Mouse (Mus musculus) layer of hippocampus, postnatal 10 days (tissue): ENCODE results near the gene Kcng1. TPM values are rescaled to one million over a fixed set of nuclear protein-coding genes. Genes with fewer than 3 reads are reported as not detected.

Experiments used
- DNase-seq, 2 experiments: peaks; one replicate each; pipeline ENCODE4 v3.0.0; 2021; ENCODE audit warnings: low spot score in 2 of 2
- long read RNA-seq: library from polyadenylated mRNA; stranded (forward); transcript quantifications from one replicate; pipeline ENCODE4 v2.0.0, GENCODE M21; 2023
- total RNA-seq, 2 experiments: library from RNA; stranded (reverse); gene quantifications; 2 replicates each; pipeline ENCODE4 v1.2.3; 2021

Kcng1 gene
- total RNA-seq, result 10 to 100 TPM; 45.5 to 46.8 TPM
- long read RNA-seq, full-length matches to known transcripts, result 8 of 25 reads
- long read RNA-seq, partial matches to known transcripts, result 2 of 25 reads
- long read RNA-seq, other reads (novel, unspliced or antisense), result 15 of 25 reads

DNA sequence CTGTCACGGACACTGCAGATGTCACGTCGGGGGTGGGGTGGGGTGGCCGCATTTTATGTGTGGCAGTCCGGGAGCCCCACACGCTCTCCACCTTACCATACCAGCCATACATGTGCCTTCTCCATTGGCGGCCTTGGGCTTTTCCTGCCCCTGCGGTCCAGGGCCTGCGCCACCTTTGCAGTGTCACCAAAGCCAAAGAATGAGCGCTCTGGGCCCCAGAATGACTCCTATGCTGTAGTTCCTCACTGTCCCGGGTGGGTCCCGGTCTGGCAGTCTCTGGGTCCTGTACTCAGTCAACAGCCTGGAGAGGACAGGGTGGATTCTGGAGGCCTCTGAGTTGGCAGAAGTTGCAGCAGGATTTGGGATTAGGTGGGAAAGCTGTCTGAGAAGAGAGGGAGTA lies at the start of gene Kcng1:
TSS of gene Kcng1 (minus strand) at position 155 of the 400 bp plus-strand sequence.
- no peak for DNase-seq

DNA sequence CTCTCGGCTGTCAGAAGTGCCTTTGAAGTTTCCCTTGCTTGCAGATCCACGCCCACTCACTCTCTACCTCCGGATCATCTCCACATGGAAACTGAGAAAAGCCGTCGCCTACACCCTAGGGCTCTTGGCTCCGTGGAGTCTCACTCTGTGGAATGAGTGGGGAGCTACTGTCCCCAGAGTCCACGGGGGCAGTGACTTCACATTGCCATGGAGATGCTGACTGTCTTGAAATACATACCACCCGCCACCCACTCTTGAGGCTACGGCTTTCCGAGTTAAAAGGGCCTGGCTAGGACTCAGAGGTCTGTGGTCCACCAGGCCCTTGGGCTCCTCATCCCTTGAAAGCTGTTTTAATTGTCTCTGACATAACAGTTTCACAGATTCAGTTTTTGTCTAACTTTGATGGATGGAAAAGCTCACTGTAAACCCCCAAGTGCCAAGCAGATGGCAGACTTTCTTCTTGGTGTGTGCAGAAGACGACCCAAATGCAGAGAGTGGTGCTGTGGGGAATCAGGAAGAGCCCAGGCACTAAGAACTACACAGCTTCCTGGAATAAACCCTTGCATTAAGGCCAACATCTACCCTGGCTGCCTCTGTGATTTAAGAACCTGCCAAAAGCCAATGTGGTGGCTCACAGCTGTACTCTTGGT lies 49.0 kb upstream of the Kcng1 start:
- no peak for DNase-seq

DNA sequence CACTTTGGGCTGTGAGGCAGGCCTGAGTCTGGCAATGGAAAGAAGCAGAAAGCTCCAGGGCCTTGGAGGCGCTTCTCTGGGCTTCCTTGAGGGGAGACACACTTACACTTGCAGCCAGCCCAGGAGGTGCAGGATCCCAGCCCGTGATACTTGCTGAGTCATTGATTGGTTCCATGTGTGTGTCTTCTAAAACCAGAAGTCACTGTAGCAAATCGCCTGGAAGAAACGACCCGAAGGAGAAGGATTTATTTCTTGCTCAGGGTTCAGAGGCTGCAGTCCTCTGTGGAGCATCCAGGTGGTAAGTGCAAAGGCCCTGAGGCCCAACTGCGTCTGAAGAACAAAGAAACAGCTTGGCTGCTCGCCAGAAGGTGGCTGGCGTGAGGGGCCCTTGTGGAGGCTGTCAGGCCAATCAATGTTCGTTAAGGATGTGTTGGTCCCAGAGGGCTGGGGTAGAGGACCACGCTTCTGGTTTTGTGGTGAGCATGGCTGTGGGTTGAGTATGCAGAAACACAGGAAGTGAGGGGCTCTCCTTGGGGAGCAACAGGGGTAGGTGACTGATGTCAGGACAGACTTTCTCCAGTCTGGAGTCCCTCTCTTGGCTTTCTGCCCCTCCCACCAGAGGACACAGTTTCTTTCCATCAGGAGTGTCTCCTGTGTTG lies 40.3 kb upstream of the Kcng1 start:
- no peak for DNase-seq

DNA sequence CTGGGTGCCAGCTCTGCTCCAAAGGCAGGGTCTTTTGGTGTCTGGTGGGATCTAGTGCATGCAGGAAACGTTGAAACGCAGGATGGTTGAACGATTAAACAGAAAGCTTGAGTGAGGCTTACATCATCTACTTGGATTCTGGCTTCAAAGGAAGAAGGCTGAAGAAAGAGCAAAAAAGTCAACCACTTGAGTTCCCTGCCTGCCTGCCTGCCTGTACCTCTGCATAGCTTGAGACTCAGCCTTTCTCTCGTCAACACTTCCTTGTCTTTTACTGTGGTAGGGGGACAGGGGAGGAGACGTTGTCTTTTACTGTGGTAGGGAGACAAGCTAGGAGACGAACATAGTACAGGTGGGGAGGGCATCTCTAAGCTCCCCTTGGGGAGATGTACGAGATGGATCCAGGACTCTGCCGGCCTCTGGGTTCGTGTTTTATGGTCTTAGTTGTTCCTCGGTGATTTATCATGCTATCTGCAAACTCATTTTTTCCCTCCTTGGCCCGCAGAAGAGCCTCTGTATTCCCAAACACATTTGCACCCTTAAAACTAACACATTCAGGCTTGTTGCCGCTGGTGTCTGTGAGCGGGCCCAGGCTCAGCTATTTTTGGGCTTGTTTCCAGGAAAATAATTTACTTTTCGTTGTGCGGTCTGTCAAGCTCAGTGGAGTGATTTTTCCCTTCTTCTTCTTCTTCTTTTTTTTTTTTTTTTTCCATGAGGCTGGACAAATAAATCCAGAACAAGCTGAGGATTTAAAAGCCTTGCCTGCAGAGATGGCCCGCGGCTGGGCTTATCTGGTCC lies 39.0 kb upstream of the Kcng1 start:
- no peak for DNase-seq

DNA sequence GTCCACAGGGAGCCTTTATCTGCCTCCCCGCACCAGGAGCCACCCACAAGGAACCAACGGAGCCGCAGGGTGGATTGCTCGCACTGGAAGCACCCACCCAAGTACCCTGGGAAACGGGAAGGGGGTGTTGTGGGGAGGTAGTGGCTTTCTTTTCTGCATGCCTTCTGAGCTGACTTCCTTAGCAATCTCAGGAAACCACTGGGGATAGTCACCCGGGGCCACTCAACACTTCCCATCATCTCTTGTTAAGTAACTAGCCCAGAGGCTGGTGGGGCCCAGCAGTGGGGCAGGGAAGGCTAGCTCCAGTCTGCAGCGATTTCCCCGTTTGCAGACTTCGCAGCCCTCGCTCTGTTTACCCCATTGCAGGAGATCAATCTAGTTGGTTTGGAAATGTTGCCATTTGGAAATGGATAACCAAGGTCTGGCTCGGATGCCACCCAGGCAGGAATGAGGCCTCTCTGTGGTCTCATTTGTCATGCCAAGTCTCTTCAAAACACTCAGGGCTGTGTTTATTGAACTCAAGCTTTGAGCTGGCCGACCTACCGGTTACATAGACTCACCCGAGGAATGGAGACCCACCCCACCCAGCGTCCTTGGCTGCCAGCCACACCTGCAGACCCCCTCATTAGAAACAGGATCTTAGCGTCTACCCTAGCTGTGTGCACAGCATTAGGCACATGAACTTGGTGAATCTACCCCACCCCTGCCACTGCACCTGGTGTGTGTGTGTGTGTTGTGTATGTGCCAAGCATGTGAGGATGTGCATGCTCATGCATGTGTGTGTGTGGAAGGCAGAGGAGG lies 33.3 kb upstream of the Kcng1 start:
- no peak for DNase-seq

DNA sequence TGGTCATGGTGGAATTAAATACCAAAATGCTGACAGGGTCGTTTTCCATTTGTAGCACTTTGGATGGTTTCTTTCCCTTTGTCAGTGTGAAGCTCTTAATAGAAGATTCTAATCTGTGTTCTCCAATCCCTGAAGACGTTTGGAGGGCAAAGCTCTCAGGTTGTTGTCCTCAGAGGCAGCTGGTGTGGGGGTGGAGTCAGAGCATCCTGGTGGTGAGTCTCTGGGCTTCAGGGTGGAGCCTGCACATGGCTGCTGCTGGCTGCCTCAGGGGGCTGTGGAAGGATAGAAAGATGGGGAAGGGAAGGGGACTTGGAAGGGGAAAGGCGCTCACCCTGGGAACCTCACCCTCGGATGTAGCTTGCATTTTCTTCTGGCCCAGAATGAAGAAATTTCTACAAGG lies 31.0 kb upstream of the Kcng1 start:
- DNase-seq, result no peak

DNA sequence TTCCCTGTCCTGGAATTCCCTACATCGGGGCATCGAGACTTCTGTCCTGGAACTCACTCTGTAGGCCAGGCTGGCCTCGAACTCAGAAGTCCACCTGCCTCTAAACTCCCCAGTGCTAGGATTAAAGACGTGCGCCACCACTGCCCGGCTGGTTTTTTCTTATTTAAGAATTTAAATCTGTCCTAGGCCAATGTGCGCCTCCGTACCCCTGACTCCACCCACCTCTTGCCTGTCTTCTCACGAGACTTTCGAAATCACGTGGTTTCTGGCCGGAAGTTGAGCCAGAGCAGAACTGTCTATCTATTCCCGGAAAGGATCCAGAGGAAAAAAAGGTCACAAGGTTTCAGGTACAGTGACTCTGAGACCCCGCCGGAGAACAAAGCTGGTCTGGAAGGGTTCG lies 29.5 kb upstream of the Kcng1 start:
- no peak for DNase-seq

DNA sequence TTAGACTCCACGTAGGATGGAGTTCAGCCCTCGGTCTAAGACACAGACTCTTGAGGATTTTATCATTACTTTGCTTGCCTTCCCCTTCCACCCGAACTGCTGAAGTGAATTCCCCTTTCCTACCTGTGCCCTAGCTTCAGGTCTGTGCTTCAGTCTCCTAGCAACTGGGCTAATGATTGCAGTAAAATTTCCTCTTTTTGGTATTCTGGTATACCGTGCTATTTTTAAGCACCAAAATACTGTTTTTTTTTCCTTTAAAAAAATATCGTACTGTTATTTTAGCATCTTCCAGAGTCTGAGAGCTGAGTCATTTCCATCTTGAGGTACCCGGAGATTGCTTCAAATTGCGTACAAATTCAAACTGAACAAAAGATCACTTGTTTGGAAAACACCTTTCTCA lies 27.4 kb upstream of the Kcng1 start:
- DNase-seq, result no peak

DNA sequence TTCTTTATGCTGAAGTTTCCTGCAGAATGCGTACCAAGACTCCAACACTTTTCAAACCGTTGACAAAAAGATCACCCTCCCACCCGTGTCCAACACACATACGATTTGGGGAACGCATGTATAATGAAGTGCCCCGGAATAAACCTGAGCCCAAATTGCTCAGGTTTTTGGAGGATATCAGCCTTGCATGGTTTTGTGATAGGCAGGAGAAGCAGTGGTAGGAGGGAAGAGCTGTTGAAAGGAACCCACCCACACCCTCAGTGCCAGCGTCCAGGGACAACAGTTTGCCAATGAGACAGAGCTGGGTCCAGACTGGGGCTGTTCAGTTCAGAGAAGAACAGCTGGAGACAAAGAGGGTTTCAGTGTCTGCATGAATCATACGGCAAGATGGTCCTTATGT lies 18.1 kb upstream of the Kcng1 start:
- DNase-seq, result no peak

DNA sequence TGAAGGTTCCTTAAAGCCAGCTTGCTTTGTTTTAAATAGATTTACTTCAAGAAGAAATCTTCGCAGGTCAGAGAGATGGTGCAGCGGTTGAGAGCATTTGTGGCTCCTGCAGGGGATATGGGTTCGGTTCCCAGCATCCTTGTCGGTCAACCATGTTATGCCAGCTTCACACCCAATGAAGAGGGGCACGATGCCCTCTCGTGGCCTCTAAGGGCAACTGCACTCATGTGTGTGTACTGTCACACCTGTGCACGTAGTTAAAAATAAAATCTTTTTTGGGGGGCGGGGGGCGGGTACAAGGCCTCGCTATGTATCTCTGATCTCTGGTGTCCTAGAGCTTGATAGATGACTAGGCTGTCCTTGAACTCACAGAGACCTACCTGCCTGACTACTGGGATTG lies 15.0 kb upstream of the Kcng1 start:
- no peak for DNase-seq

DNA sequence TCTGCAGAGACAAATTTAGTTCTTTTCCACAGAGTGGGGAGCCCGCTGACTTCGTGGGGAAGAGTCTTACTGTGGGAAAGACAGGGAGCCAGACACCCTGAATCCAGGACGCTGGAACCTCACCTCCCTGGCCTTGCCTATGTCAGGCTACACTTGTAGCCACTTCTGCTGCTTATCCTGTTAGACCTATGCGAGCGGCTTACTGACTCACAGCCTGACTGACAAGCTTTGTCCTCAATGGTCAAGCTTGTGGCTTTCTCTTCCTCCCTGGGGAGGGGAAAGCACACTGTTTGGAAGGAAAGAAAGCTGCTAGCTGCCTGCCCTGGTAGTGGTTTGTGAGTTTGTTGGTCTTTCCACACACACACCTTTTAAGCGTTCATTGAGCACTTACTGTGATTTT lies 11.0 kb upstream of the Kcng1 start:
- no peak for DNase-seq

DNA sequence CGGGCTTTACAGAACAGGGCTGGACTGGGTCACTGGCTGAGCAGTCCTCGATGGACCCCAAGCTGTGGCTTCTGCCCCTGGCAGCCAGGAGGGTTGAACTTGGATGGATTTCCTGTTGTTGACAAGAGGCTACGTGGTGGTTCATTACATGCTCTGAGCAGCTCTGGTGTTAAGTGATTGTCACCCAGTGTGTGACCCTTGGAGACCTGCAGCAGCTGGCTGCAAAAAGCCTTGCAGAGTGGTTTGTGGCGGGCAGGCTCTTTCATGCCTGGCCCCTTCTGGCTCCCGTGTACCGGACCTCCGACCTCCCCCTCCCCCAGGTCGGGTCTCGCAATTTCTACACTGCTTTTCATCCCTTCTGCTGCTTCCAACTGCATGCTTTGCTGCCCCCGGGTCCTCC lies 10.5 kb upstream of the Kcng1 start:
- DNase-seq, result no peak

DNA sequence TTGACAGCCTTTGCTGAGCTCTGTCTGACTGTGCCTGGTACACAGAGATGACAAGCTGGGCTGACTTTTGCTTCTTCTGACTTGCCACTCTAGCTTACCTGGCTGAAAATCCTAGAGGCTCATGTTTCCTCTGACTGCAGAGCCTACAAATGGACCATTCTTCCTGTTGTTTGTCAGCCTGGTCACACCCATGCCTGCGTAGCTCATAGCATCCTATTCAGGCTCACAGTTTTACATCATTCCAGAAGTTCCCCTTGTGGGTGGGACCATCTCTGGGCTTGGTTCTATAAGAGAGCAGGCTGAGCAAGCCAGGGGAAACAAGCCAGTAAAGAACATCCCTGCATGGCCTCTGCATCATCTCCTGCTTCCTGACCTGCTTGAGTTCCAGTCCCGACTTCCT lies 8.3 kb upstream of the Kcng1 start:
- no peak for DNase-seq

DNA sequence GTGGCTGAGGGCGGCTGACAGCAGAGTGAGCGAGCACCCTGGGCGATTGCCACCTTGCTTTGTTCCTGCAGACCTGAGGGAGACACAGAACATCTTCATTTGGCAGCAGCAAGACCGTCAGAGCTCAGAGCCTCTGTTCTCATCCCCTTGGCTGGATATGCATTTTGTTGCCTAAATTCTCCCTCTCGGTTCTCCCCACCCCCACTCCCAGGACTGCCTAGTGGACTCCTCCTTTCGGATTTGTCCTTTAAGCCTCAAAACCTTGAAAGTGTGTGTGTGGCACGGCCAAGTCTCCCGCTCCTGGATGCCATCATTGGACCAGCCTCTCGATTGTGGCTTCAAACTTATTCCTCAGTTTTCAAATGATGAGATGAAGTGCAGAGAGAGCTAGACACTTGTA lies 7.5 kb upstream of the Kcng1 start:
- no peak for DNase-seq

DNA sequence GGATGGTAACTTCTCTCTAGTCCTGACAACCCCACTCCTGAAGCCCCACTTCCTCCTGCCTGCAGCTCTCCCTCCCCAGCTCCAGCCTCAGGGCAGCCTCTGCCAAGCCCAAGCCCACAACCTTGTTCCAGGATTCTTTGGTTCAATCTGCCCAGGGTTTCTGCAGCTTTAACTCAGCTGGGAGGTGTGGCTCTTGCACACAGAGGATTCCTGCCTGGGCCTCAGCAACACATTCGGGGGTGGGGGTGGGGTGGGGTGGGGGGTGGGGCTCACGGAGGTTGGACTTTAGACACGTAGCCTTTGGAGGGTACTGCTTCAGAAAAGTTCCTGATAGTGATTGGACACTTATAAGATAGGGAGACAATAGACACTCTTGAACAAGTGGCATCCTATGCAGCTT lies 5.5 kb upstream of the Kcng1 start:
- no peak for DNase-seq

DNA sequence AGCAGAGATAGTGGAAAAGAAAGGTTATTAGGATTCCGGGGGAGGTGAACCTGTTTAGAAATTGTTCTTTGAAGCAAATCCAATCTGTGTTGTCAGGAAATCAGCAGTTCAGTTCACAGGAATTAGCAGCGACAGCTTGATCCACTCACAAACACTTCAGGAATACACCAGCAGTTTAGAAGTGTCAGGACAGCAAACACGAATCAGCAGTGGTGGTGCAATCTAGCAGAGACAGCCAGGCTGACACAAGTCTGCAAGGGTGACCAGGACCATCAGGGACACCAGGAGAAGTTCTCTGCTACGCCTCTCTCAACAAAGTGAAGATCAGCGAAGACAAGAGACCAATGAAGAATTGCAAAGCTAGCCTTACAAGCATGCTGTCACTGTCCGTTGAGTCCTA lies 3.6 kb upstream of the Kcng1 start:
- no peak for DNase-seq

DNA sequence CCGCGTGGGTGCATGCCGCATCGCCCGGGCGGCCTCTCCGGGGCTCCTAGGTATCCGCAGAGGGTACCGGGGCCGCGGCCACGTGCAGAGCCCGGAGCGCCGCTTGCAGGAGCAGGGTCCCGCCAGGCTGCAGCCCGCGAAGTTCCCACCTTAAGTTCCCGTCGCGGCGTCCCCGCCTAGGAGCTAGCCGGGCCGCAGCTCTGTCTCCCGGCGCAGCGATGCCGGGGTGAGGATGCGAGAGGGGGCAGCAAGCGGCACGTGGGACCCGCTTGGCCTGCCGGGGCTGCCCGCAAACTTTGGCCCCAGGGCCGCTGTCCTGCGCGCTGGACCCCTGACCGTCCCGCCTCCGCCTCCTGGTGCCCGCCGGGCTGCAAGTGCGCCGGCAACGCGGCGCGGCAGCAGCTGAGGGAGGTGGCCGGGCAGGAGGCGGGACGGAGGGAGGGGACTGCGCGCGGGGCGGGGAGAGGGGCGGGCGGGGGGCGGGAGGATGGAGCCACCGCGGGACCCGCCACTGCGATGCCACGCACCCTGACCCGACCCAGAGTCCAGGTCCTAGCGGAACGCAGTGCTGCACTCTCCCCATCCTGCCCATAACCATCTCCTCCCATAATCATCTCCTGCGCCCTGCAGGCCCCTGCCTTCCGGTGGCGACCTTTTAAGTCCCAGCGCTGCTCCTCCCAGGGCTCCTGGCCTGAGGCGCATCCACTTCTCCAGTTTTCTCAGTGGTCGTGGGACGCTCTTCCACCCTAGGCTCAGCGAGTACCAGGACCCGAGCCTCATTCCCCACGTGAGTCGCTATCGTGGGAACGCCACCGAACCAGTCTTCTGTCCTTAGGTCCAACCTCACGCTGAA lies 581 bp downstream of the Kcng1 start:
- DNase-seq, result peak in 1 of 2 experiments; percentile 60

DNA sequence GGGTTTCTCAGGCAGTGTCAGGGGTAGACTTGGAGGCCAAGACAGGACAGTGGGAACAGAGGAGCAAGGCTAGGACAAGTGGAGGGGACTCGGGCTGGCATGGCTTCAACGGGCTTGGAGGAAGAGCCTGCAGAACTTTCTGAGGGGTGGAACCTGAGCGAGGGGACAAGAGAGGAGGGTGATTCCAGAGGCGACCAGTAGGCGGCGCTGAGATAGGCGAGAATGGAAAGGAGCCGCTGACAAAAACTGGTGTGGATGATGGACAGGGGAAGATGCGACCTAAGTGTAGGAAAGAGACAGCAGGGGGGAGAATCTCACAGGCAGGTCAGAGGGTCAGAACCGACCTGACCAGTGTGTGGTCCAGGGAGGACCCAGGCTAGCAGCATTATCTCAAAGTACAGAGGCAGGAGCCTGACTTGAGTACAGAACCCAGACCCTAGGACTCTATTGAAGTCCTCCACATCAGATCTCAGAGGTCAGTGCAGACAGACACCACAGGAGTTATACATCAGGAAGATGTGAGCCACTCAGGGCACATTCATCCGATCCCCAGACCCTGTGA lies 7.1 kb downstream of the Kcng1 start:
- peak; percentile 85 for DNase-seq

DNA sequence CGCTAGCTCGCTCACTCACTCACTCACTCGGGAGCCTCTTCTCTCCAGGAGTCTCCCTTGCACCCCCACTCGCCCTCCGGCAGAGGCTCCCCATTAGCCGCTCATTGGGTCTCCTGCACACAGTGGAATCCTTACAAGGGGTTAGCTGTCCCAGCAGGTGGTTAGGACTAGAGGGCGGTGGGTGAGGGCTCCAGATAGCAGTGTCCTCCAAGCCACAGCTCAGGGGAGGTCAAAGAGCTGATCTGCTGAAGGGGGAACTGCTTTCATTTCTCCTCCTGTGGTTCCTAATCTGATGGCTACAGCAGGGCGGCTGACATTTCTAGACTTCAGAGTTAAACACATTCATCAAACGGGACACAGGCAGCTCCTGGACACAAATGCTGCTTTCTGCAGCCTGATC lies 8.1 kb downstream of the Kcng1 start:
- DNase-seq, result no peak

DNA sequence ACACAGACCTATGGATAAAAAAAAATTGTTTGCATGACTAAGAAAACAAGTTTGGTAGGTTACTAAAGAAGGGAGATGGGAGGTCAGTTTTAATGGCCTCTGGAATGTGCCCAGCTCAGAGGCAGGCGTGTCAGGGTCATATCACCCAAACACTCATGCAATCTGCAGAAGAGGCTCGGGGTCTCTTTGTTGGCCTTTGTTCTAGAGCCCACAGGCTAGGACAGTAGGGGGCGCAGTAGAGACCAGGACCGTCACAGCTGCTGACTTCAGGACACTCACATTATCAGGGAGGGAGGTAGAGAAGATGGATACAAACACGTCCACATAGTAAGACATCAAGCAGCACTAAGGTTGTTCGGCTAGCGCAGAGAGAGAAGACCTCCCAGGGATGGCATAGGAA lies 13.5 kb downstream of the Kcng1 start:
- DNase-seq, result no peak
